Comparison of ENCODE assay signal across 8 mouse cellular contexts in the genomic region with DNA sequence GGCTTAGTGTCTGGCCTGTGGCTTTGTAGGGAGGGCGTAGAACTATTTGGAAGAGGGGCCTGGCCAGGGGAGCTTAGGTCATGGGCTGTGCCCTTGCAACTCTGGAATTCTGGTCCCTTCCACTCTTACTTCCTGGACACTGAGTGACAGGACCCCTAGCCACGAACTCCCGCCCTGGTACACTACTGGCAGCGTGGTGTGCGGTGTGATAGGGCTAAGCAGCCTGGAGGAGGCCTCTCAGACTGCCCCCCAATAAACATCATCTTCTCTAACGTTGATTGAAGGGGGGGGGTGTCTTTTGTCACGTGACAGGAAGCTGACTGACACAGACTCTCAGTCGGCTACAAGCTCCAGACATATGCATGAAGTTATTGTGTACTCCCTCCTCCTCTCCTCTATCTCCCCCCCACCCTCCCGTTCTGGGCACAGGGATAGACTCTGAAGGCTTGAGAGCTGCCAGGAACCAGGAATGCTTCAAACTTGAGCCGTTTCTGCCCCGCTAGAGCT. TPM values are rescaled to one million over a fixed set of nuclear protein-coding genes. Genes with fewer than 3 reads are reported as not detected.
DNase-seq lines count a peak whose midpoint lies in the region; ATAC-seq and TF ChIP-seq lines count a peak whose summit lies in the region.

No protein-coding gene starts in this region.

- peak overlapping the region; percentile 50 for H3K4me3 ChIP-seq in testis, adult 2 months (ENCODE audit: control insufficient read depth, low read depth, low read length)
- 0 out of 2 replicates have a peak overlapping the region, but pooled peaks have one; percentile 14 for H3K4me3 ChIP-seq in heart, postnatal 0 days (ENCODE audit: low read depth, low read length)
- H3K4me3 ChIP-seq in lung, embryonic 14.5 days (ENCODE audit: low read depth, low read length), result no peak overlapping the region

- H3K36me3 ChIP-seq in testis, adult 2 months (ENCODE audit: control insufficient read depth, insufficient read depth, low read length), result no peaks in the 10 kb centered on the region
- H3K36me3 ChIP-seq in heart, postnatal 0 days (replicated peaks; ENCODE audit: control insufficient read depth, insufficient read depth, low read length), result no peaks in the 10 kb centered on the region
- H3K36me3 ChIP-seq in lung, embryonic 14.5 days (ENCODE audit: insufficient read depth), result no peaks in the 10 kb centered on the region

- no peak for DNase-seq in testis, postnatal 14 days (ENCODE audit: low spot score)
- peak; percentile 82 for DNase-seq in heart, postnatal 0 days (ENCODE audit: low spot score)
- DNase-seq in lung, embryonic 14.5 days, result peak; percentile 32
- peak; percentile 50 to 52 for DNase-seq in thymus, postnatal 36 days
- no peak for DNase-seq in cerebellum, postnatal 25 days
- no peak for DNase-seq in urinary bladder, adult 2 months (ENCODE audit: low spot score)
- DNase-seq in ovary, postnatal 10 days (ENCODE audit: low spot score), result no peak

- no peak overlapping the region for H3K27ac ChIP-seq in testis, adult 2 months (ENCODE audit: control insufficient read depth, insufficient read depth, low read depth, low read length)
- peak overlapping the region; percentile 77 for H3K27ac ChIP-seq in heart, postnatal 0 days (ENCODE audit: low read depth)
- peak overlapping the region; percentile 49; the same call in 1 of the 2 replicates for H3K27ac ChIP-seq in lung, embryonic 14.5 days (ENCODE audit: low read depth)

- no peaks in the 10 kb centered on the region for H3K9me3 ChIP-seq in heart, postnatal 0 days (replicated peaks; ENCODE audit: control insufficient read depth, low read length)
- no peaks in the 10 kb centered on the region; the same call in 1 of the 2 replicates for H3K9me3 ChIP-seq in lung, embryonic 14.5 days (ENCODE audit: low read depth, low read length)

- ATAC-seq in heart, postnatal 0 days (ENCODE audit: insufficient read depth, low read depth), result peak; percentile 90
- peak; percentile 82 for ATAC-seq in lung, embryonic 14.5 days (ENCODE audit: insufficient read depth)

- no peak for TF ChIP-seq POLR2A in testis, adult 2 months (IDR thresholded peaks at IDR 0.05; ENCODE audit: control insufficient read depth, low read depth, low read length)

- TF ChIP-seq CTCF in testis, adult 2 months (IDR thresholded peaks at IDR 0.05; ENCODE audit: control insufficient read depth, insufficient read depth, insufficient replicate concordance, low read depth, low read length), result no peak
- TF ChIP-seq CTCF in heart, postnatal 0 days (IDR thresholded peaks at IDR 0.05; ENCODE audit: low read depth), result no peak
- TF ChIP-seq CTCF in lung, embryonic 14.5 days (IDR thresholded peaks at IDR 0.05; ENCODE audit: low read depth), result no peak

- no peak for TF ChIP-seq EP300 in heart, postnatal 0 days (IDR thresholded peaks at IDR 0.05; ENCODE audit: low read depth)

- no peak overlapping the region; the same call in 1 of the 2 replicates for H3K9ac ChIP-seq in heart, postnatal 0 days (replicated peaks; ENCODE audit: low read depth, low read length)
- H3K9ac ChIP-seq in lung, embryonic 14.5 days, result no peak overlapping the region; the same call in 1 of the 2 replicates

- peak overlapping the region; percentile 44 for H3K4me2 ChIP-seq in heart, postnatal 0 days (ENCODE audit: low read depth, low read length)
- H3K4me2 ChIP-seq in lung, embryonic 14.5 days, result peak overlapping the region; percentile 29; the same call in 1 of the 2 replicates

- WGBS in heart, postnatal 0 days, result 29% methylated on average over 11 of the region's 11 CpGs
- 40% methylated on average over 11 of the region's 11 CpGs for WGBS in lung, embryonic 14.5 days

- H3K4me1 ChIP-seq in testis, adult 2 months (ENCODE audit: control insufficient read depth, insufficient read depth, low read length), result peaks cover 12% of the 10 kb centered on the region
- H3K4me1 ChIP-seq in heart, postnatal 0 days (ENCODE audit: control insufficient read depth, insufficient read depth), result 0 out of 2 replicates have a peak, but pooled peaks cover 6% of the 10 kb centered on the region
- H3K4me1 ChIP-seq in lung, embryonic 14.5 days (ENCODE audit: insufficient read depth), result 0 out of 2 replicates have a peak, but pooled peaks cover 4% of the 10 kb centered on the region

- H3K27me3 ChIP-seq in testis, adult 2 months (ENCODE audit: control insufficient read depth, insufficient read depth, low read length), result no peaks in the 10 kb centered on the region
- no peaks in the 10 kb centered on the region for H3K27me3 ChIP-seq in heart, postnatal 0 days (ENCODE audit: control insufficient read depth, insufficient read depth, low read length)
- no peaks in the 10 kb centered on the region for H3K27me3 ChIP-seq in lung, embryonic 14.5 days (ENCODE audit: insufficient read depth, low read length)

RNA-seq across cellular contexts. Expression of a gene that starts 21.4 kb away (rescaled TPM):
- 12.8 and 13.2 TPM in 2 replicates for polyA plus RNA-seq in testis, adult 2 months (2012; rRNA removed)
- total RNA-seq in heart, postnatal 0 days (2014; rRNA removed; ENCODE audit: low replicate concordance), result 37.9 and 38.6 TPM in 2 replicates
- polyA plus RNA-seq in heart, postnatal 0 days (2015; fragmentation: Nextera tagmentation; extraction: Ambion mirVana), result 39.0 and 45.8 TPM in 2 replicates
- polyA plus RNA-seq in lung, embryonic 14.5 days (2014; fragmentation: Nextera tagmentation; extraction: Ambion mirVana), result 61.4 and 65.8 TPM in 2 replicates
- 59.0 and 64.8 TPM in 2 replicates for polyA plus RNA-seq in urinary bladder, adult 2 months (2012; rRNA removed)

RNA-seq across cellular contexts. Expression of a gene that starts 44.1 kb away (rescaled TPM):
- polyA plus RNA-seq in testis, adult 2 months (2012; rRNA removed), result 6.8 and 7.6 TPM in 2 replicates
- total RNA-seq in heart, postnatal 0 days (2014; rRNA removed; ENCODE audit: low replicate concordance), result 81.4 and 92.7 TPM in 2 replicates
- polyA plus RNA-seq in heart, postnatal 0 days (2015; fragmentation: Nextera tagmentation; extraction: Ambion mirVana), result 60.0 and 65.8 TPM in 2 replicates
- 142 and 143 TPM in 2 replicates for polyA plus RNA-seq in lung, embryonic 14.5 days (2014; fragmentation: Nextera tagmentation; extraction: Ambion mirVana)
- polyA plus RNA-seq in urinary bladder, adult 2 months (2012; rRNA removed), result 86.6 and 99.4 TPM in 2 replicates

Comparison
In these comparisons a context has a peak if more than half of its experiments do, and no peak if none do; other contexts are left out.
1. DNase-seq: peak in heart, postnatal 0 days (single experiment), lung, embryonic 14.5 days (single experiment) and thymus, postnatal 36 days (2 of 2); none in testis, postnatal 14 days (single experiment), cerebellum, postnatal 25 days (0 of 2), urinary bladder, adult 2 months (single experiment) and ovary, postnatal 10 days (single experiment).